Mouse (Mus musculus) intestine, embryonic 15.5 days (tissue): ENCODE results near the gene 2010315B03Rik. TPM values are rescaled to one million over a fixed set of nuclear protein-coding genes. Genes with fewer than 3 reads are reported as not detected.
"Not testable (repeated sequence)": the region's sequence is repeated elsewhere in the genome, so short reads cannot be mapped to it uniquely, and the experiment has no call there.

Experiments
- ATAC-seq: fragments of 200-750 bp; cut with Nextera tagmentation; 2 replicates; pipeline ENCODE4 v1.8.0; 2017; ENCODE audit warnings: moderate TSS enrichment, moderate library complexity
- H3K27ac ChIP-seq: fragments of 300-500 bp; sonication (generic); 2 replicates; pipeline ENCODE4 v1.5.1; 2015; ENCODE audit warnings: mild to moderate bottlenecking, inconsistent platforms
- H3K27me3 ChIP-seq: fragments of 300-500 bp; sonication (generic); replicated peaks from 2 replicates; pipeline ENCODE4 v1.6.1; 2015; ENCODE audit warnings: inconsistent platforms
- H3K36me3 ChIP-seq: fragments of 300-500 bp; sonication (generic); 2 replicates; pipeline ENCODE4 v1.6.1; 2015; ENCODE audit warnings: inconsistent platforms
- H3K4me1 ChIP-seq: fragments of 300-500 bp; sonication (generic); replicated peaks from 2 replicates; pipeline ENCODE4 v1.6.1; 2015; ENCODE audit warnings: inconsistent platforms
- H3K4me2 ChIP-seq: fragments of 300-500 bp; sonication (generic); replicated peaks from 2 replicates; pipeline ENCODE4 v1.6.1; 2015; ENCODE audit warnings: mild to moderate bottlenecking, inconsistent platforms
- H3K4me3 ChIP-seq: fragments of 300-500 bp; sonication (generic); replicated peaks from 2 replicates; pipeline ENCODE4 v1.5.1; 2015; ENCODE audit warnings: inconsistent platforms
- H3K9ac ChIP-seq: fragments of 300-500 bp; sonication (generic); 2 replicates; pipeline ENCODE4 v1.6.1; 2015; ENCODE audit warnings: inconsistent platforms
- H3K9me3 ChIP-seq: fragments of 300-500 bp; sonication (generic); 2 replicates; pipeline ENCODE4 v1.6.1; 2016; ENCODE audit warnings: inconsistent platforms
- WGBS: fragments of 180-500 bp; shearing (Covaris S2); methylation state at CpG from one replicate; pipeline ENCODE4 v1.1.7; 2015; 5-methylcytosine and 5-hydroxymethylcytosine counted together
- polyA plus RNA-seq: library from polyadenylated mRNA; unstranded; fragments of >200 nt; fragmentation: Nextera tagmentation; extraction: Ambion mirVana; gene quantifications from 2 replicates; pipeline ENCODE4 v1.2.1, GENCODE M21; 2015

Gene 2010315B03Rik
- polyA plus RNA-seq, 1 experiment from 2014 or later, result 14.5 TPM

DNA sequence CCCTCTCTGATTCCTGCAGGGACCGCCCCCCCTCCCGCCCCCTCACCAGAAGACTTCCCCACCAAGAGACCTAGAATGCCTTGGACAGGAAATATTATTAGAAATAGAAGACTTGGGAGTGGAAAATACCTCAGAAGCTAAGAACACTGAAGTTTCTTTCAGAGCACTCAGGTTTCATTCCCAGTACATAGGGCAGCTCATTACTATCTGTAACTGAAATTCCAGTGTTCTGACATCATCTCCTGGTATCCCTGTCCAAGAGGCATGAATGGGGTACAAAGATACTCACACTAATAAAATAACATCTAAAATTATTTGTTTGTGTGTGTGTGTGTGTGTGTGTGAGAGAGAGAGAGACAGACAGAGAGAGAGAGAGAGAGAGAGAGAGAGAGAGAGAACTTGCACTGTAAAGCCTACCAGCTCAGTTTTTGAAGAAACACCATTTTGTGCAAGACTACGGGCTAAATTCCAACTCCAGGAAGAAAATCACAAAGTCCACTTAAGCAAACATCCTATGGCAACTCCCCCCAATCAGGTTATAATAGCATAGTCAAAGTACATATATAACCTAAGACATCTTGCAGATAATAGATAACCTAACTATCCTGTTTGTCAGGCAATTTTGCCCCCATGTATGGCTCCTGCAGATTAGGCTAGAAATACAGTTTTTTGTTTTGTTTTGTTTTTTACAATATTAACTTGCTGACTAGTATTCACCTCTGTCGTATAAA is 49.3 kb downstream of the 2010315B03Rik start:
- Histone ChIP-seq H3K27me3 (no peaks in the 10 kb centered on the region), H3K9ac (no peak overlapping the region), H3K4me3 (no peak overlapping the region), H3K27ac (0 out of 2 replicates have a peak overlapping the region, but pooled peaks have one; percentile 18), H3K9me3 (no peaks in the 10 kb centered on the region), H3K4me1 (no peaks in the 10 kb centered on the region), H3K36me3 (no peaks in the 10 kb centered on the region), H3K4me2 (no peak overlapping the region)
- 70% methylated on average over 4 of the region's 4 CpGs for WGBS
- ATAC-seq, result peak; percentile 80

DNA sequence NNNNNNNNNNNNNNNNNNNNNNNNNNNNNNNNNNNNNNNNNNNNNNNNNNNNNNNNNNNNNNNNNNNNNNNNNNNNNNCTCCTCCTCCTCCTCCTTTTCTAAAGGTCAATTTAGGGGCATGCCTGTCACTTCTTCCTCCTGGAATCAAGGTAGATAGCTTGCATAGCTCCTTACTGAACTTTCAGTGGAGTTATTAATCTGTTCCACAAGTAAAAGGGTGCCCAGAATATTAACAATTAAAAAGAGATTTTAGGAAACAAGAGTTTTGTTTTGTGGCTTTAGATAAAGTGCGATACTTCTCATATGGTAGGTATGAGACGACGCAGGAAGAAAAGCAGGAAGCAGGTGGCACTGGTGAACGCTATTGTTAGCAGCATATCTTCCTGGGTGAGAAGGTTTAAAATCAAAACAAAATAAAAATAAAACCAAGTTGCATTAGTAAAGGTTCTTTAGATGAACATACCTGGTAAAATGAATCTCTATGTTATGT is 54.4 kb downstream of the 2010315B03Rik start:
- Histone ChIP-seq H3K27ac (no peak overlapping the region), H3K9me3 (peaks cover 11% of the 10 kb centered on the region), H3K27me3 (no peaks in the 10 kb centered on the region), H3K4me1 (no peaks in the 10 kb centered on the region), H3K9ac (no peak overlapping the region), H3K4me2 (no peak overlapping the region), H3K36me3 (no peaks in the 10 kb centered on the region), H3K4me3 (no peak overlapping the region)
- 46% methylated on average over 4 of the region's 4 CpGs for WGBS
- ATAC-seq, result peak; percentile 51; the same call in 1 of the 2 replicates

DNA sequence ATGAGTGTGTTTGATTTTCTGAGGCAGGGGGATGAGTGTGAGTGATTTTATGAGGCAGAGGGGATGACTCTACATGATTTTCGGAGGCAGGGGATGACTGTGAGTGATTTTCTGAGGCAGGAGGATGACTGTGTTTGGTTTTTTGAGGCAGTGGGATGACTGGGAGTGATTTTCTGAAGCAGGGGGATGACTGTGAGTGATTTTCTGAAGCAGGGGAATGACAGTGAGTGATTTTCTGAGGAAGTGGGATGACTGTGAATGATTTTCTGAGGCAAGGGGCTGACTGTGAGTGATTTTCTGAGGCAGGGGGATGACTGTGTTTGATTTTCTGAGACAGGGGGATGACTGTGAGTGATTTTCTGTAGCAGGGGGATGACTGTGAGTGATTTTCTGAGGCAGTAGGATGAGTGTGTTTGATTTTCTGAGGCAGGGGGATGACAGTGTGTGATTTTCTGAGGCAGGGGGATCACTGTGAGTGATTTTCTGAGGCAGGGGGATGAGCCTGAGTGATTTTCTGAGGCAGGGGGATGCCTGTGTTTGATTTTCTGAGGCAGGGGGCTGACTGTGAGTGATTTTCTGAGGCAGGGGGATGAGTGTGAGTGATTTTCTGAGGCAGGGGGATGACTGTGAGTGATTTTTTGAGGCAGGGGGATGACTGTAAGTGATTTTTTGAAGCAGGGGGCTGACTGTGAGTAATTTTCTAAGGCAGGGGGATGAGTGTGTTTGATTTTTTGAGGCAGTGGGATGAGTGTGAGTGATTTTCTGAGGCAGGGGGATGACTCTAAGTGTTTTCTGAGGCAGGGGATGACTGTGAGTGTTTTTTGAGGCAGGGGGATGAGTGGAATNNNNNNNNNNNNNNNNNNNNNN is 55.1 kb downstream of the 2010315B03Rik start:
- 49% methylated on average over 1 of the region's 1 CpGs for WGBS
- H3K27ac ChIP-seq, result no peak overlapping the region
- H3K9ac ChIP-seq, result no peak overlapping the region
- H3K4me2 ChIP-seq, result no peak overlapping the region
- H3K4me3 ChIP-seq, result no peak overlapping the region
- H3K27me3 ChIP-seq, result no peaks in the 10 kb centered on the region
- H3K36me3 ChIP-seq, result no peaks in the 10 kb centered on the region
- peaks cover 11% of the 10 kb centered on the region for H3K9me3 ChIP-seq
- H3K4me1 ChIP-seq, result no peaks in the 10 kb centered on the region
- ATAC-seq, result no peak

DNA sequence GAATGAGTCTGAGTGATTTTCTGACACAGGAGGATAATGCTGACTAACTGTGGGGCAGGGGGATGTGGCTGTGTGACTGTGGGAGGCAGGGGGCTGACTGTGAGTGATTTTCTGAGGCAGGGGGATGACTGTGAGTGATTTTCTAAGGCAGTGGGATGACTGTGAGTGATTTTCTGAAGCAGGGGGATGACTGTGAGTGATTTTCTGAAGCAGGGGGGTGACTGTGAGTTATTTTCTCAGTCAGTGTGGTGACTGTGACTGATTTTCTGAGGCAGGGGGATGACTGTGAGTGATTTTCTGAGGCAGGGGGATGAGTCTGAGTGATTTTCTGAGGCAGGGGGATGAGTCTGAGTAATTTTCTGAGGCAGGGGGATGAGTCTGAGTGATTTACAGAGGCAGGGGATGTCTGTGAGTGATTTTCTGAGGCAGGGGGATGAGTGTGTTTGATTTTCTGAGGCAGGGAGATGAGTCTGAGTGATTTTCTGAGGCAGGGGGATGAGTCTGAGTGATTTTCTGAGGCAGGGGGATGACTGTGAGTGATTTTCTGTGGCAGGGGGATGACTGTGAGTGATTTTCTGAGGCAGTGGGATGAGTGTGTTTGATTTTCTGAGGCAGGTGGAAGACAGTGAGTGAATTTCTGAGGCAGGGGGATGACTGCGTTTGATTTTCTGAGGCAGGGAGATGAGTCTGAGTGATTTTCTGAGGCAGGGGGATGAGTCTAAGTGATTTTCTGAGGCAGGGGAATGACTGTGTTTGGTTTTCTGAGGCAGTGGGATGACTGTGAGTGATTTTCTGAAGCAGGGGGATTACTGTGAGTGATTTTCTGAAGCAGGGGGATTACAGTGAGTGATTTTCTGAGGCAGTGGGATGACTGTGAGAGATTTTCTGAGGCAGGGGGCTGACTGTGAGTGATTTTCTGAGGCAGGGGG is 56.0 kb downstream of the 2010315B03Rik start:
- peak; percentile 70 for ATAC-seq
- not testable (repeated sequence) for H3K27me3 ChIP-seq, H3K4me2 ChIP-seq, H3K36me3 ChIP-seq, H3K4me1 ChIP-seq, H3K27ac ChIP-seq, H3K9ac ChIP-seq, H3K4me3 ChIP-seq
- H3K9me3 ChIP-seq, result peaks cover 11% of the 10 kb centered on the region
- WGBS, result 15% methylated on average over 1 of the region's 1 CpGs

DNA sequence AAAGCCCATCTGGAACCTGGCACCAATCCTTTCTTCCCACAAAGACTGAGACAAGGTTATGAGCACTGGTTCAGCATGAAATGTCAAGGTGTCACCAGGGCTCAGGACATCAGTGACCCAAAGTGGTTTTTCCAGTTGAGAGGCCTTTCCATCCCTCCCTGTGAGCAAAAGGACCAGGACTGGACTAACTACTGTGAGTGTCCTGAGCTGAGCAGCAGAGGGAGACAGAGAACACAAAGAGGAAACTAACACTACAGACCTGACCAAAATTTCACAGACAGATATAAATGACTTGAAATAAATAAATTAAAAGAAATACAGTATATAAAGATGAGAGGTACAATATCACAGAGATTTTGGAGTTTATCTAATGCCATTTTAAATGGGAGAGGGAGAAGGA is 61.1 kb downstream of the 2010315B03Rik start:
- Histone ChIP-seq H3K9me3 (peaks cover 4% of the 10 kb centered on the region), H3K4me1 (no peaks in the 10 kb centered on the region), H3K27me3 (no peaks in the 10 kb centered on the region), H3K9ac (no peak overlapping the region), H3K4me3 (no peak overlapping the region), H3K36me3 (no peaks in the 10 kb centered on the region), H3K4me2 (no peak overlapping the region), H3K27ac (no peak overlapping the region)
- ATAC-seq, result no peak

Other genes with a start within 250 kb of the 2010315B03Rik start
- 4.9 and 5.0 TPM in 2 replicates for gene Ccr2, start 210.7 kb downstream of the 2010315B03Rik start, polyA plus RNA-seq
- gene Ccr5, start 191.2 kb downstream of the 2010315B03Rik start, polyA plus RNA-seq, result 1.1 and 1.3 TPM in 2 replicates
- gene Ppp2r3d, start 164.2 kb upstream of the 2010315B03Rik start, polyA plus RNA-seq, result 135 and 148 TPM in 2 replicates
- gene Gm21836, start 181.1 kb upstream of the 2010315B03Rik start, polyA plus RNA-seq, result not detected in 2 replicates